Mouse (Mus musculus): ENCODE results near the gene Gab2. TPM values are rescaled to one million over a fixed set of nuclear protein-coding genes. Genes with fewer than 3 reads are reported as not detected.

The Gab2 gene
- polyA plus RNA-seq, 1 experiment = 14.6 TPM

DNA sequence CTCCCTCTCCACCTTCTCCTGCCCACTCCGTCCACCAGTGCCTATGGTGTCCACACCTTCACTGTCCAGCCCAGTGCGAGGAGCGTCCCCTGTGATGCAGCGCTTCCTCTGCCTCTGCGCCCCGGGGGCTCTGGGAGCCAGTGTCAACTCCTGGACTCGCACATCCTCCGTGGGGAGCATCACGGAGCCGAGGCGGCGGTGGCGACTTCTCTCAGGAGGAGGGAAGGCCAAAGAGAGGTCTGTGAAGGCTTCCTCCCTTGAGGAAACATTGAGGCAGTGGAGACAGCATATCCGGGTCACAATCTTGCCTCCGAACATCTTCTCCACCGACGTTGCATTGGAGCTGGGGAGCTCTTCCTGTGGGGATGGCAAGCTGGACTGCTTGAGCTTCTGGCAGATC lies 230.8 kb downstream of the Gab2 start:
- TF ChIP-seq CTCF (conservative IDR thresholded peaks at IDR 0.05; ENCODE audit: insufficient read depth, insufficient read length, low read depth, low read length) = no peak
- 92% methylated on average over 17 of the region's 17 CpGs for WGBS
- Histone ChIP-seq H3K36me3 (ENCODE audit: control insufficient read depth, insufficient read depth, low read length) (no peaks in the 10 kb centered on the region; the same call in 1 of the 2 replicates), H3K27me3 (replicated peaks; ENCODE audit: control insufficient read depth, insufficient read depth, low read length) (no peaks in the 10 kb centered on the region), H3K27ac (ENCODE audit: insufficient read depth, low read depth, low read length) (no peak overlapping the region), H3K4me3 (ENCODE audit: insufficient read depth, low read depth, low read length) (no peak overlapping the region), H3K4me1 (ENCODE audit: control insufficient read depth, insufficient read depth, low read length) (no peaks in the 10 kb centered on the region)
- DNase-seq = no peak

GRCm38 (mm10) chr7:97312856-97313255 lies 231.5 kb downstream of the Gab2 start:
- Histone ChIP-seq H3K4me3 (ENCODE audit: insufficient read depth, low read depth, low read length) (no peak overlapping the region), H3K4me1 (ENCODE audit: control insufficient read depth, insufficient read depth, low read length) (no peaks in the 10 kb centered on the region), H3K36me3 (ENCODE audit: control insufficient read depth, insufficient read depth, low read length) (no peaks in the 10 kb centered on the region), H3K27ac (ENCODE audit: insufficient read depth, low read depth, low read length) (no peak overlapping the region), H3K27me3 (replicated peaks; ENCODE audit: control insufficient read depth, insufficient read depth, low read length) (no peaks in the 10 kb centered on the region)
- TF ChIP-seq CTCF (conservative IDR thresholded peaks at IDR 0.05; ENCODE audit: insufficient read depth, insufficient read length, low read depth, low read length) (no peak), POLR2A (IDR thresholded peaks at IDR 0.05; ENCODE audit: low read depth, low read length) (no peak)
- WGBS = 90% methylated on average over 6 of the region's 6 CpGs
- no peak for DNase-seq

GRCm38 (mm10) chr7:97313364-97313995 lies 232.1 kb downstream of the Gab2 start:
- H3K4me3 ChIP-seq (ENCODE audit: insufficient read depth, low read depth, low read length) = no peak overlapping the region
- H3K4me1 ChIP-seq (ENCODE audit: control insufficient read depth, insufficient read depth, low read length) = no peaks in the 10 kb centered on the region
- WGBS = 44% methylated on average over 7 of the region's 7 CpGs
- H3K27me3 ChIP-seq (replicated peaks; ENCODE audit: control insufficient read depth, insufficient read depth, low read length) = no peaks in the 10 kb centered on the region
- H3K36me3 ChIP-seq (ENCODE audit: control insufficient read depth, insufficient read depth, low read length) = no peaks in the 10 kb centered on the region
- TF ChIP-seq POLR2A (IDR thresholded peaks at IDR 0.05; ENCODE audit: low read depth, low read length) = no peak
- no peak for TF ChIP-seq CTCF (conservative IDR thresholded peaks at IDR 0.05; ENCODE audit: insufficient read depth, insufficient read length, low read depth, low read length)
- no peak for DNase-seq
- H3K27ac ChIP-seq (ENCODE audit: insufficient read depth, low read depth, low read length) = no peak overlapping the region

- Histone ChIP-seq H3K27me3 (replicated peaks; ENCODE audit: control insufficient read depth, insufficient read depth, low read length) (no peaks in the 10 kb centered on the region), H3K4me1 (ENCODE audit: control insufficient read depth, insufficient read depth, low read length) (no peaks in the 10 kb centered on the region), H3K4me3 (ENCODE audit: insufficient read depth, low read depth, low read length) (no peak overlapping the region), H3K36me3 (ENCODE audit: control insufficient read depth, insufficient read depth, low read length) (no peaks in the 10 kb centered on the region), H3K27ac (ENCODE audit: insufficient read depth, low read depth, low read length) (no peak overlapping the region)
- TF ChIP-seq CTCF (conservative IDR thresholded peaks at IDR 0.05; ENCODE audit: insufficient read depth, insufficient read length, low read depth, low read length) (no peak), POLR2A (IDR thresholded peaks at IDR 0.05; ENCODE audit: low read depth, low read length) (no peak)
- 85% methylated on average over 5 of the region's 5 CpGs for WGBS
- DNase-seq = no peak
These were observed 233.3 kb downstream of the Gab2 start for GRCm38 (mm10) chr7:97314646-97315045.

DNA sequence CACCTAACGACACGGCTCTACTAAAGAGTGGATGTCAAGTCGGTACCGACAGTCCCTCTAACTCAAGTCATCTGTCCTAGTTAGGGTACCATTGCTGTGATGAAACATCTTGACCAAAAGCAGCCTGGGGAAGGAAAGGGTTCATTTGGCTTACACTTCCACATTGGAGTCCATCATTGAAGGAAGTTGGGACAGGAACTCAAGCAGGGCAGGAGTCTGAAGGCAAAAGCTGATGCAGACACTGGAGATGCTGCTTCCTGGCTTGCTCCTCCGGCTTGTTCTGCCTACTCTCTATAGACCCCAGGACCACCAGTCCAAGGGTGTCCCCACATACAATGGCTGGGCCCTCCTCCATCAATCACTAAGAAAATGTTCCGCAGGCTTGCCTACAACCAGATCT lies 234.3 kb downstream of the Gab2 start:
- no peaks in the 10 kb centered on the region for H3K27me3 ChIP-seq (replicated peaks; ENCODE audit: control insufficient read depth, insufficient read depth, low read length)
- WGBS = 78% methylated on average over 6 of the region's 6 CpGs
- H3K4me1 ChIP-seq (ENCODE audit: control insufficient read depth, insufficient read depth, low read length) = no peaks in the 10 kb centered on the region
- no peak overlapping the region for H3K4me3 ChIP-seq (ENCODE audit: insufficient read depth, low read depth, low read length)
- H3K27ac ChIP-seq (ENCODE audit: insufficient read depth, low read depth, low read length) = no peak overlapping the region
- TF ChIP-seq CTCF (conservative IDR thresholded peaks at IDR 0.05; ENCODE audit: insufficient read depth, insufficient read length, low read depth, low read length) (no peak), POLR2A (IDR thresholded peaks at IDR 0.05; ENCODE audit: low read depth, low read length) (no peak)
- DNase-seq = no peak
- no peaks in the 10 kb centered on the region for H3K36me3 ChIP-seq (ENCODE audit: control insufficient read depth, insufficient read depth, low read length)

- TF ChIP-seq CTCF (conservative IDR thresholded peaks at IDR 0.05; ENCODE audit: insufficient read depth, insufficient read length, low read depth, low read length) (no peak), POLR2A (IDR thresholded peaks at IDR 0.05; ENCODE audit: low read depth, low read length) (no peak)
- Histone ChIP-seq H3K27ac (ENCODE audit: insufficient read depth, low read depth, low read length) (no peak overlapping the region), H3K27me3 (replicated peaks; ENCODE audit: control insufficient read depth, insufficient read depth, low read length) (no peaks in the 10 kb centered on the region), H3K4me1 (ENCODE audit: control insufficient read depth, insufficient read depth, low read length) (no peaks in the 10 kb centered on the region), H3K36me3 (ENCODE audit: control insufficient read depth, insufficient read depth, low read length) (no peaks in the 10 kb centered on the region), H3K4me3 (ENCODE audit: insufficient read depth, low read depth, low read length) (no peak overlapping the region)
- no peak for DNase-seq
- 84% methylated on average over 3 of the region's 3 CpGs for WGBS
These were observed 236.3 kb downstream of the Gab2 start for GRCm38 (mm10) chr7:97317706-97318105.

- Histone ChIP-seq H3K36me3 (ENCODE audit: control insufficient read depth, insufficient read depth, low read length) (no peaks in the 10 kb centered on the region), H3K27me3 (replicated peaks; ENCODE audit: control insufficient read depth, insufficient read depth, low read length) (no peaks in the 10 kb centered on the region), H3K4me1 (ENCODE audit: control insufficient read depth, insufficient read depth, low read length) (no peaks in the 10 kb centered on the region), H3K4me3 (ENCODE audit: insufficient read depth, low read depth, low read length) (no peak overlapping the region), H3K27ac (ENCODE audit: insufficient read depth, low read depth, low read length) (no peak overlapping the region)
- DNase-seq = no peak
- TF ChIP-seq CTCF (conservative IDR thresholded peaks at IDR 0.05; ENCODE audit: insufficient read depth, insufficient read length, low read depth, low read length) = no peak
- no peak for TF ChIP-seq POLR2A (IDR thresholded peaks at IDR 0.05; ENCODE audit: low read depth, low read length)
- 88% methylated on average over 8 of the region's 8 CpGs for WGBS
These were observed 243.0 kb downstream of the Gab2 start for GRCm38 (mm10) chr7:97324342-97324741.

Measured in kidney, adult 2 months (tissue).